Mouse (Mus musculus): ENCODE measurements around the gene Hoxc8.

The Hoxc8 gene

DNA sequence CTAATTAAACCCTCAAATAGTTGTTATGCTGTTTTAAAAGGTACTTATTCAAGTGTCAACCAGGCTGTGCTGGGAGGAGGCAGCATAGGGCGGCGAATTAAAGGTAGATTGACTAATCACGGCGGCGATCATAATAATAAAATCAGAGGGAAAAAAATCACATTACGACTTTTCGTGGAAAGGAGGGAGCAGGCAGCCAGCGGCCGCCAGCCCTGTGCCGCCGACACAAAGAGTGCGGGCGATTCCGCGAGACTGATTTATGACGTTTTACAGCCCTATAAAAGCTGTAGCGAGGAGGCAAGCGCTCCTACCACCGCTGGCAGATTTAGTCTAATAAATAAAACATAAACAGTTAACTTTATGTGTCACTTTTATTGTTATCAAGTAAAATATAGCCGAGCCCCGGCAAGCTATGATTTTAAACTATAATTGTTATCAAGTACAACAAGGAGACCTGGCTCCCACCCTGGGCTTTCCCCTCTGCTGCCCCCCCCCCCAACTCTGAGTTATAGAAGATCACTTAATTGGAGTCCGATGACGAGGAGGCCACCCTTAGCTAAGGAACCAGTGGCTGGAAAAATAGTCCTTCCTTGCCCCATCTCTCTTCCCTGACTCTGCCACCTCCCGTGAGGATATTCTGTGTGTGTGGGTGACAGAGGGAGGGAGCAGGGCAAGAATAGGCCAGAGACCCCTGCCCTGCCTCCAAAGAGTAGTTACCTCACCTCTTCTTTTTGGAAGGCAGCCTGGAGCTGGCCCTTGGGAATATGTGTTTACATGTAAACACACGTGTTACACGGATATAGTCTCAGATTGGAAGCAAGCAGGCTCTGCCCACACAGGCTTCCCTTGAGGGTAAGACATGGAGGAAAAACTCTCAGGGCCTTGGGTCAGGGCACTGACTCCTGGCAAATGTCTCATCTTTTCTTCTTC is 42.5 kb downstream of the Hoxc8 start:
- no peak for DNase-seq (ENCODE audit: low read depth, low spot score)

DNA sequence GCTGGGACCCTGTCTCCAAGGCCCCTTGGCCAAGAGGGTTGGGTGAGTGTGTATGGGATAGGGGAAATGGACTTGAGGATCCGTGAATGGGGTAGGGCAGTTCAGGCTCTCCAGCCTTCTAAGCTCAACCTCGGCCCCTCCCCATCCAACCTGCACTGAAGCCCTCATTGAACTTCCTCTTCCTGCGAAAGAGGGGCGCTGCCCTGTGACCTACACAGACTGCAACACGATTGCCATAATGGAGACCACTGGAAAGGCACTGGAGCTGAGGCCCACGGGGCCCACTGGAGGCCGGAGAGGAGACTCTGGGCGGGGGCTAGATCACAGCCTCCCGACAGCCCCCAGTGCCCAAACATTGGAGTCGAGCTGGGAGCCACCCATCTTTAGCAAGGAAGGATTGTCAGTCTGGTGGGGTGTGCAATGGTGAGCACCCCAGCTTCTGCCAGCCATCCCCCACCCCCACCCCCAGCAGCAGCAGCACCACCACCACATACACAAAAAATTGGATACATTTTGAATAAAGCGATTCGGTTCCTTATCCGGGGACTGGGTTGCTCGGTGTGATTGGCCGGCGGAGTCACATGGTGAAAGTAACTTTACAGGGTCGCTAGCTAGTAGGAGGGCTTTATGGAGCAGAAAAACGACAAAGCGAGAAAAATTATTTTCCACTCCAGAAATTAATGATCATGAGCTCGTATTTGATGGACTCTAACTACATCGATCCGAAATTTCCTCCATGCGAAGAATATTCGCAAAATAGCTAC is 43.8 kb downstream of the Hoxc8 start:
- DNase-seq (ENCODE audit: low read depth, low spot score): no peak

DNA sequence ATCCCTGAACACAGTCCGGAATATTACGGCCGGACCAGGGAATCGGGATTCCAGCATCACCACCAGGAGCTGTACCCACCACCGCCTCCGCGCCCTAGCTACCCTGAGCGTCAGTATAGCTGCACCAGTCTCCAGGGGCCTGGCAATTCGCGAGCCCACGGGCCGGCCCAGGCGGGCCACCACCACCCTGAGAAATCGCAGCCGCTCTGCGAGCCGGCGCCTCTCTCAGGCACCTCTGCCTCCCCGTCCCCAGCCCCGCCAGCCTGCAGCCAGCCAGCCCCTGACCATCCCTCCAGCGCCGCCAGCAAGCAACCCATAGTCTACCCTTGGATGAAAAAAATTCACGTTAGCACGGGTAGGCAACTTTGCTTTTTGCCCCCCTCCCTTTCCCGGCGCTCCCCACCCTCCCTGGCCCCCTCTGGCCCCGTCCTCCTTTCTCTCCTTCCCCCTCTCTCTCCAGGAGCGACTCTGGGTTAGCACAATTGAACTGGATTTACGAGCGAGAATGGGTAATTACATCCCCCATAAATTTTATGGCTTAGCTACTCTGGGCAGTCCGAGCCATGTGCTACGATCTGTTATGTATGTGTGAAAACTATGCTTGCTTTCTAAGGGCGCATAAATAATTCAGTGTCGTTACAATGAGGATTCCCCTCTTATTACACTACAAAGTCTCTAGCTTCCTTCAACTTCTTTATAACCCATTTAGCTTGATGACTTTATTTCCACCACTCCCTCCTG is 44.6 kb downstream of the Hoxc8 start:
- DNase-seq (ENCODE audit: low read depth, low spot score): no peak

DNA sequence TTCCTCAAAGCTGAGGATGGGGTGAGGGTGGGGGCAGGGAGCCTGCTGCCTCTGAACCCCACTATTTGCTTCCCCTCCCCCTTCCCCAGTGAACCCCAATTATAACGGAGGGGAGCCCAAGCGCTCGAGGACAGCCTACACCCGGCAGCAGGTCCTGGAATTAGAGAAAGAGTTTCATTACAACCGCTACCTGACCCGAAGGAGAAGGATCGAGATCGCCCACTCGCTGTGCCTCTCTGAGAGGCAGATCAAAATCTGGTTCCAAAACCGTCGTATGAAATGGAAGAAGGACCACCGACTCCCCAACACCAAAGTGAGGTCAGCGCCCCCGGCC is 45.1 kb downstream of the Hoxc8 start:
- no peak for DNase-seq (ENCODE audit: low read depth, low spot score)

DNA sequence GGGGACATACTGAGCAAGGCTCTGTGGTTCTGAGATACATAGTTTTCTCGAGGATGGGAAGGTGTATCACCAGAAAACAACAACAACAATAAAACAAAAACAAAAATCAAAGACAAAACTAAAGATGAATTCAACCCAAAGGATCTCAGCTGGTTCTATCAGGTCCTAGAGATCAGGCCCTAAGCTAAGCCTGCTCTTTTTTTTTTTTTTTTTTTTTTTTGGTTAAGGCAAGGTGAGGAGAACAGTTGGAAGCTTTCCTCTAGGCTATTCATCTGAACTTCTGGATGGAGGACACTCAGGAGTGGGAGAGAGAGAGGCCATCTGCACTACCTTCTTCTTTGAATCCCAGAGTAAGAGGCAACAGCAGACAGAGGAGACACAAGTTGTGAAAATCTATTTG is 47.2 kb downstream of the Hoxc8 start:
- DNase-seq (ENCODE audit: low read depth, low spot score): no peak

DNA sequence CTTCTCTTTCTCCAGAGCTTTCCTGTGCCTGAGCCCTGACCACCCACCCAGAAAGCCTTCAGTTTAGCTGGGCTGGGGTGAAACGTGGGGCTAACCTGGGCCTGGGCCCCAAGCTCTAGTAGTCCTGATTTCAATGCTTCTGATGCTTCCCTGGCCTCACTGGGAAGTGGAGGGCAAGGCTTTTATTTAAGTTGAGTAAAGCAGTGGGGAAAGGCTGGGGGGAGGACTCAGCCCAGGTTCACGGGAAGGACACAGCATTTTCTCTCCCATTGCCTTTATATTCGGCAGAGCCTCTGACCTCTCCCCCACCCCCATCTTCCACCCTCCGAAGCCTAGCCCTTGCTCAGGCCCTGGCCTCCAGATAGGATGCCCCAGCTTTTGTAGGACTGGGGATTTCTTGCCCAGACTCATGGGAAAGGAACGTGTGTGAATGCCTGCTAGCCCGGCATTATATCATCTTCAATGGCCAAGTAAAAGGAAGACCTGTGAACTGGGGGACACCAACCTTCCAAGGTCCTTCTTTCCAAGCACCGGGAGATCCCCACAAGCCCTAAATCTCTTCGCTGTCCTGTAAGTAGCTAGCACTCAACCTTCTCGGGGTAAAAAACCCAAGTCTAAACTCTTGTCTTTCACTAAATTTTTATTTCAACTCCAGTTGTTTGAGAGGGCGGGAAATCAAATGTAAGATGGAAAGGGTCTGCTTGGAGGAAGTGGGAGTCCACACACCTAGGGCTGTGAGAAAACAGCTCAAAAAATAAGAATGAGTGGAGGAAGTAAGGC is 48.5 kb downstream of the Hoxc8 start:
- no peak for DNase-seq (ENCODE audit: low read depth, low spot score)

DNA sequence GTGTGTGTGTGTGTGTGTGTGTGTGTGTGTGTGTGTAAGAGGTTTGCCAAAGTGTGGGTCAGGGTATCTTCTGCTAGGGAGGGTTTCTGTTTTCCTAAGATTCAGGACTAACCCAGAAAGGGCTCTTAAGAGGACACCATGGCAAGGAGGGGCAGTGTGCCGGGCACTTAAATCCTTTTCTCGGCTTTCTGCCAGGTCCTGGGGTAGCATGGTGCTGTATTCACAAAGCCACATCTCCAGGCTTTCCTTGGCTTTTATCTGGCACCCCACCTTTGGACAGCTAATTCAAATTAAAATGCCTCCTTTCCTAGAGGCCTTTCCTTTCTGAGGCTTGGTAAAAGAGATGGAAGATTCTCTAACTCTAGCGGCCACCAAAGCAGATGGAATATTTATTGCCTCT is 49.2 kb downstream of the Hoxc8 start:
- no peak for DNase-seq (ENCODE audit: low read depth, low spot score)

DNA sequence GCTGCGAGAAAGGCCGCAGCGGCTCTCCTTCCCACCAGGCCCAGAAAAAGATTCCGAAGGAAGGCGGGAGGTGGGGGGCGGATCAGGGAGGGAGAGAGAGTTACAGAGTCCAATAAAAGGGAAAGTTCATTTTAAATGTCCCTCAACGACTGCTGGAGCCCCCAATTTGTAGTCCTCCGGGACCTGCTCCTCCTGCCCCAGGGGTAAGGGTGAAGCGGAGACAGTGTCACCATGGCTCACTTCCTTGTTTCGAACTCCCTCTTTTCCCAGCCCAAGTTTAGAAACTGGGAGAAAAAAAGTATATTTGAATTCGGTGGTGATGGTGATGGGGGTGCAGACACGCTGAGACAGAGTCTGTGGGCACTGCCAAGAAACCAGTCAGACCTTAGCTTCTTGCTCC is 50.2 kb downstream of the Hoxc8 start:
- DNase-seq (ENCODE audit: low read depth, low spot score): no peak

DNA sequence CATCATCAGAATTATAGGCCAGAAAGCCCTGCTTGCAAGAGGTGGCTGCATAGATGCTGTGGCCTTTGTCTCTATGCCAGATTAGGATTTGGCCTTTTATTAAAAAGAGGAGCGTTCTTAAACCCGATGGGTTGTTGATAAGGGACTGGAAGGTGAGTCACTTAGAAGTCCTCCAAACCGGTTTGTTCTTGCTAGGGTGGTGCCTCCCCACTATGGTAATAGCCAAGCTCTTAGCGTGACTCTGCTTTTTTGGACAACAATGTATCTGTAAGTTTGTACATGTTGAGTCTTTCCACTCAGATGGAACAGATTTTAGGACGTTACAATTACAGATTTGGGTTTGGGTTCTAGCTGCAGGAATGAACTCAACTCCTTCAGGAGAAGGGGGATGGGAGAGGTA is 51.2 kb downstream of the Hoxc8 start:
- no peak for DNase-seq (ENCODE audit: low read depth, low spot score)

DNA sequence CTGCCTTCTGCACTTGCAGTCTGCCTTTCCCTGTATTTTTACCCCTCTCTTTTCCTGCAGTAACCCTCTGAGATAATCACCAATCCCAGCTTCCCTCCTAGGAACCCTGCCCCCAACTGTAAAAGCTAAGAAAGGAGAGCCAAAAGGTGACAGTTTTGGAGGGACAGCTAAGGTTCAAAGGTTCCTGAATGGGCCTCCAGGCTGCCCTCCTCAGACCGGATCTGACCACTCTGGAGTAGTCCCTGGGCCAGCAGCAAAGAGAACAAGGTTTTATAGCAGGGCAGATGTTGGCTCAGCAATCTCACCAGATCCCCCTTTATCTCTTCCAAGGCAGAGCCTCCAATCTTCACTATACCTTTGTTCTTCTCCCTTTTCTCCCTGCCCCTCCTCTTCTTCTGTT is 51.8 kb downstream of the Hoxc8 start:
- no peak for DNase-seq (ENCODE audit: low read depth, low spot score)
